In genomic region chr9:83807562-83807961, GRCm38 (mm10) we compare ENCODE assay signal across 9 mouse cellular contexts. TPM values are rescaled to one million over a fixed set of nuclear protein-coding genes. Genes with fewer than 3 reads are reported as not detected.
DNase-seq lines count a peak whose midpoint lies in the region; ATAC-seq and TF ChIP-seq lines count a peak whose summit lies in the region.
"Had no signal": no experiment of that assay in that cellular context is flagged by ENCODE, and none has a peak within 500 bp of the region (broad histone marks: within the 10 kb centered on the region; RNA-seq: fewer than 3 reads in every experiment).

No protein-coding gene starts in this region.

- H3K4me2 ChIP-seq in heart, embryonic 12.5 days: no peak overlapping the region

- H3K36me3 ChIP-seq in heart, embryonic 12.5 days: no peaks in the 10 kb centered on the region
- H3K36me3 ChIP-seq in thymus, adult 2 months (ENCODE audit: control insufficient read depth, insufficient read depth, low read length): no peaks in the 10 kb centered on the region
- H3K36me3 ChIP-seq: hindbrain, embryonic 15.5 days had no signal

- no peak for TF ChIP-seq CTCF in thymus, adult 2 months (IDR thresholded peaks at IDR 0.05; ENCODE audit: borderline replicate concordance, control insufficient read depth, extremely low read depth, insufficient read depth, low read length, poor library complexity)

- no peak overlapping the region for H3K27ac ChIP-seq in heart, embryonic 12.5 days (ENCODE audit: poor library complexity, severe bottlenecking)
- H3K27ac ChIP-seq in thymus, adult 2 months (ENCODE audit: control insufficient read depth, insufficient read depth, low read length): no peak overlapping the region

- ATAC-seq in heart, embryonic 12.5 days (ENCODE audit: insufficient number of reproducible peaks, low FRiP score): no peak
- no peak for ATAC-seq in erythroblast, adult 5-6 weeks (replicated peaks; ENCODE audit: low FRiP score, poor library complexity, severe bottlenecking)

- H3K9me3 ChIP-seq in heart, embryonic 12.5 days (replicated peaks): no peaks in the 10 kb centered on the region
- H3K9me3 ChIP-seq: hindbrain, embryonic 15.5 days had no signal

- peaks cover 24% of the 10 kb centered on the region for H3K27me3 ChIP-seq in heart, embryonic 12.5 days (replicated peaks)
- peaks cover 10% of the 10 kb centered on the region; the same call in 1 of the 2 replicates for H3K27me3 ChIP-seq in thymus, adult 2 months (ENCODE audit: control insufficient read depth, insufficient read depth, low read length)
- H3K27me3 ChIP-seq: hindbrain, embryonic 15.5 days had no signal

- no peak overlapping the region for H3K9ac ChIP-seq in heart, embryonic 12.5 days
- H3K9ac ChIP-seq: hindbrain, embryonic 15.5 days had no signal

- intact Hi-C loops in heart, postnatal 14 days (cut with DNase I): no loop called here

- WGBS in heart, embryonic 12.5 days: 4% methylated on average over 2 of the region's 2 CpGs
- WGBS in thymus, adult 2 months: 5% methylated on average over 2 of the region's 2 CpGs

- H3K4me3 ChIP-seq in heart, embryonic 12.5 days: no peak overlapping the region
- no peak overlapping the region for H3K4me3 ChIP-seq in thymus, adult 2 months (ENCODE audit: control insufficient read depth, insufficient read depth, low read length)

- no peak for TF ChIP-seq POLR2A in thymus, adult 2 months (IDR thresholded peaks at IDR 0.05; ENCODE audit: control insufficient read depth, extremely low read depth, insufficient read depth, low read length, poor library complexity)

- H3K4me1 ChIP-seq in heart, embryonic 12.5 days (replicated peaks): peaks cover 8% of the 10 kb centered on the region
- H3K4me1 ChIP-seq in thymus, adult 2 months (replicated peaks; ENCODE audit: control insufficient read depth, insufficient read depth, low read length): peaks cover 10% of the 10 kb centered on the region

- DNase-seq in heart, adult 8-10 months (ENCODE audit: low spot score): peak; percentile 19
- peak; percentile 45 for DNase-seq in thymus, adult 2 months
- DNase-seq in thymus, adult 18-20 months: no peak
- DNase-seq in c-Kit-positive CD71-negative TER-119-negative erythroid progenitor cells, embryonic 14.5 days (ENCODE audit: low read depth): peak; percentile 35
- peak; percentile 24 to 59 for DNase-seq in heart, postnatal 14 days
- peak; percentile 70 for DNase-seq in lung, postnatal 14 days

RNA-seq across cellular contexts. Expression of gene Elovl4, which starts 1.5 kb away (rescaled TPM):
- under 1 TPM; 0.17 to 0.38 (median 0.32) TPM for total RNA-seq in heart, adult 8-10 months (2022)
- 4.0 and 4.7 TPM in 2 replicates for polyA plus RNA-seq in heart, embryonic 12.5 days (2016; fragmentation: Nextera tagmentation; extraction: Ambion mirVana)
- 2.4 and 3.0 TPM in 2 replicates for polyA plus RNA-seq in thymus, adult 2 months (2012; rRNA removed)
- total RNA-seq in heart, postnatal 14 days (2021): under 1 TPM; 0.20 to 0.60 TPM
- not detected in 2 replicates for total RNA-seq in erythroblast, adult 5-6 weeks (2015; ENCODE audit: low replicate concordance)
- not detected in 2 replicates for total RNA-seq in erythroblast, adult 5-6 weeks (2017; ENCODE audit: low replicate concordance)

RNA-seq across cellular contexts. Expression of gene Ttk, which starts 26.9 kb away (rescaled TPM):
- under 1 TPM in 2 of 4 experiments, not detected in 2; 0.29 to 0.33 TPM for total RNA-seq in heart, adult 8-10 months (2022)
- 20.9 and 22.8 TPM in 2 replicates for polyA plus RNA-seq in heart, embryonic 12.5 days (2016; fragmentation: Nextera tagmentation; extraction: Ambion mirVana)
- polyA plus RNA-seq in thymus, adult 2 months (2012; rRNA removed): 4.0 and 5.6 TPM in 2 replicates
- 1 to 10 TPM; 1.1 to 4.1 TPM for total RNA-seq in heart, postnatal 14 days (2021)
- 7.9 and 15.0 TPM in 2 replicates for total RNA-seq in erythroblast, adult 5-6 weeks (2015; ENCODE audit: low replicate concordance)
- total RNA-seq in erythroblast, adult 5-6 weeks (2017; ENCODE audit: low replicate concordance): 8.2 and 15.1 TPM in 2 replicates

Comparison
In these comparisons a context has a peak if more than half of its experiments do, and no peak if none do; other contexts are left out.
1. DNase-seq: peak in heart, adult 8-10 months (single experiment), thymus, adult 2 months (single experiment), c-Kit-positive CD71-negative TER-119-negative erythroid progenitor cells, embryonic 14.5 days (single experiment), heart, postnatal 14 days (2 of 2) and lung, postnatal 14 days (single experiment); none in thymus, adult 18-20 months (0 of 2).